Comparison of ENCODE assay signal across 29 mouse cellular contexts in genomic region chr19:34718478-34718877, GRCm38 (mm10). TPM values are rescaled to one million over a fixed set of nuclear protein-coding genes. Genes with fewer than 3 reads are reported as not detected.
DNase-seq lines count a peak whose midpoint lies in the region; ATAC-seq and TF ChIP-seq lines count a peak whose summit lies in the region.
"Had no signal": no experiment of that assay in that cellular context is flagged by ENCODE, and none has a peak within 500 bp of the region (broad histone marks: within the 10 kb centered on the region; RNA-seq: fewer than 3 reads in every experiment).

No protein-coding gene starts in this region.

- no peak overlapping the region for H3K4me3 ChIP-seq in kidney, embryonic 14.5 days (ENCODE audit: low read length)
- no peak overlapping the region for H3K4me3 ChIP-seq in forebrain, postnatal 0 days (ENCODE audit: low read depth, low read length)
- H3K4me3 ChIP-seq: embryonic facial prominence, embryonic 12.5 days; hindbrain, embryonic 10.5 days; hindbrain, embryonic 15.5 days; left cerebral cortex, adult 2 months; limb, embryonic 13.5 days; lung, embryonic 15.5 days; midbrain, embryonic 12.5 days; myocyte; neural tube, embryonic 13.5 days had no signal

- 54% methylated on average over 2 of the region's 2 CpGs for WGBS in kidney, embryonic 14.5 days
- WGBS in forebrain, postnatal 0 days, result 44% methylated on average over 2 of the region's 2 CpGs

- no peak overlapping the region for H3K4me2 ChIP-seq in kidney, embryonic 14.5 days (replicated peaks; ENCODE audit: low read depth, low read length)
- no peak overlapping the region for H3K4me2 ChIP-seq in forebrain, postnatal 0 days (ENCODE audit: low read depth)
- H3K4me2 ChIP-seq: embryonic facial prominence, embryonic 12.5 days; hindbrain, embryonic 15.5 days; limb, embryonic 13.5 days; lung, embryonic 15.5 days; midbrain, embryonic 12.5 days; neural tube, embryonic 13.5 days had no signal

- no peaks in the 10 kb centered on the region for H3K4me1 ChIP-seq in kidney, embryonic 14.5 days (ENCODE audit: control insufficient read depth, insufficient read depth, low read length)
- no peaks in the 10 kb centered on the region for H3K4me1 ChIP-seq in forebrain, postnatal 0 days (ENCODE audit: insufficient read depth)
- H3K4me1 ChIP-seq: embryonic facial prominence, embryonic 12.5 days; hindbrain, embryonic 10.5 days; hindbrain, embryonic 15.5 days; midbrain, embryonic 12.5 days; neural tube, embryonic 13.5 days had no signal

- in situ Hi-C loops in Patski (cut with MboI; ENCODE audit: low pct_unique_long_range_greater_than_20kb), result no loop called here

- no peaks in the 10 kb centered on the region for H3K9me3 ChIP-seq in kidney, embryonic 14.5 days (ENCODE audit: control insufficient read depth, low read length)
- no peaks in the 10 kb centered on the region for H3K9me3 ChIP-seq in forebrain, postnatal 0 days (ENCODE audit: low read length)
- H3K9me3 ChIP-seq: embryonic facial prominence, embryonic 12.5 days; hindbrain, embryonic 10.5 days; hindbrain, embryonic 15.5 days; limb, embryonic 13.5 days; lung, embryonic 15.5 days; midbrain, embryonic 12.5 days; neural tube, embryonic 13.5 days had no signal

- no peak overlapping the region for H3K9ac ChIP-seq in kidney, embryonic 14.5 days (ENCODE audit: low read depth, low read length)
- no peak overlapping the region for H3K9ac ChIP-seq in forebrain, postnatal 0 days
- H3K9ac ChIP-seq: embryonic facial prominence, embryonic 12.5 days; hindbrain, embryonic 15.5 days; limb, embryonic 13.5 days; liver, embryonic 14.5 days; lung, embryonic 15.5 days; midbrain, embryonic 12.5 days; neural tube, embryonic 13.5 days had no signal

- no peak overlapping the region for H3K27ac ChIP-seq in kidney, embryonic 14.5 days (ENCODE audit: low read depth, low read length)
- no peak overlapping the region for H3K27ac ChIP-seq in forebrain, postnatal 0 days (ENCODE audit: low read depth, low read length)
- H3K27ac ChIP-seq: embryonic facial prominence, embryonic 12.5 days; hindbrain, embryonic 10.5 days; hindbrain, embryonic 15.5 days; left cerebral cortex, adult 2 months; limb, embryonic 13.5 days; liver, embryonic 14.5 days; lung, embryonic 15.5 days; midbrain, embryonic 12.5 days; neural tube, embryonic 13.5 days had no signal

- no peaks in the 10 kb centered on the region for H3K27me3 ChIP-seq in kidney, embryonic 14.5 days (ENCODE audit: control insufficient read depth, insufficient read depth, low read length)
- no peaks in the 10 kb centered on the region for H3K27me3 ChIP-seq in Patski
- no peaks in the 10 kb centered on the region for H3K27me3 ChIP-seq in forebrain, postnatal 0 days (ENCODE audit: insufficient read depth, low read length)
- H3K27me3 ChIP-seq: embryonic facial prominence, embryonic 12.5 days; hindbrain, embryonic 15.5 days; limb, embryonic 13.5 days; lung, embryonic 15.5 days; midbrain, embryonic 12.5 days; neural tube, embryonic 13.5 days had no signal

- no peaks in the 10 kb centered on the region for H3K36me3 ChIP-seq in kidney, embryonic 14.5 days (ENCODE audit: control insufficient read depth, insufficient read depth, low read length)
- H3K36me3 ChIP-seq in forebrain, postnatal 0 days (ENCODE audit: insufficient read depth), result no peaks in the 10 kb centered on the region
- H3K36me3 ChIP-seq: embryonic facial prominence, embryonic 12.5 days; hindbrain, embryonic 10.5 days; hindbrain, embryonic 15.5 days; limb, embryonic 13.5 days; lung, embryonic 15.5 days; midbrain, embryonic 12.5 days; neural tube, embryonic 13.5 days had no signal

- CTCF ChIA-PET in Patski (lab: Charles Lee), result interaction anchor here (0.9 to 2.0 kb wide), 3 partner anchors 9 to 33 kb away, joined by 3 to 5 read pairs (median 4); no protein-coding TSS in a partner anchor

- POLR2A ChIA-PET in Patski (lab: Charles Lee), result no interaction called here

- no peak for TF ChIP-seq CTCF in Patski (IDR thresholded peaks at IDR 0.05)
- no peak for TF ChIP-seq CTCF in forebrain, postnatal 0 days (IDR thresholded peaks at IDR 0.05; ENCODE audit: low read depth)

- ATAC-seq in kidney, embryonic 14.5 days (ENCODE audit: low FRiP score, low TSS enrichment), result no peak
- ATAC-seq in Patski, result peak; percentile 58
- ATAC-seq in forebrain, postnatal 0 days, result no peak
- ATAC-seq: activated CD4-positive, CD25-positive, alpha-beta regulatory T cell, adult 4 months; CD4-positive, CD25-positive, alpha-beta regulatory T cell, adult 4 months; forebrain, embryonic 14.5 days; inflammation-experienced regulatory T-cells, adult 6 months had no signal

- DNase-seq in kidney, adult 18-20 months, result peak; percentile 50
- no peak for DNase-seq in Patski (ENCODE audit: low read depth, low spot score)
- DNase-seq in kidney, adult 8-10 months, result peak; percentile 52 to 74
- peak; percentile 27 for DNase-seq in kidney, postnatal 10 days
- DNase-seq in left cerebral cortex, postnatal 14 days (ENCODE audit: low spot score in 2 of 2), result no peak
- no peak for DNase-seq in forebrain, postnatal 0 days
- no peak for DNase-seq in cerebellum, postnatal 25 days
- DNase-seq: adrenal gland, postnatal 10 days; cerebellum, adult 11 months; cerebellum, adult 9-10 months; embryo, embryonic 11 days; heart, postnatal 14 days; lung, postnatal 36 days had no signal

- intact Hi-C loops in left cerebral cortex, postnatal 14 days (cut with DNase I), result no loop called here

RNA-seq across cellular contexts. Expression of gene Slc16a12, which starts 28.6 kb away (rescaled TPM):
- 2.7 and 7.4 TPM in 2 replicates for polyA plus RNA-seq in kidney, embryonic 14.5 days (2014; fragmentation: Nextera tagmentation; extraction: Ambion mirVana)
- polyA plus RNA-seq in Patski (2021), result 0.19 TPM
- 1 to 10 TPM; 2.1 to 5.4 TPM for total RNA-seq in left cerebral cortex, postnatal 14 days (2021)
- 1.8 and 3.1 TPM in 2 replicates for total RNA-seq in forebrain, postnatal 0 days (2014; rRNA removed)
- 1.4 and 2.8 TPM in 2 replicates for polyA plus RNA-seq in forebrain, postnatal 0 days (2015; fragmentation: Nextera tagmentation; extraction: Ambion mirVana)
- total RNA-seq: megakaryocyte, adult 5-6 weeks had no signal
- polyA plus RNA-seq: activated CD4-positive, CD25-positive, alpha-beta regulatory T cell, adult 4 months; CD4-positive, CD25-positive, alpha-beta regulatory T cell, adult 4 months had no signal

Comparison
In these comparisons a context has a peak if more than half of its experiments do, and no peak if none do; other contexts are left out.
1. DNase-seq: peak in kidney, adult 18-20 months (single experiment), kidney, adult 8-10 months (2 of 2) and kidney, postnatal 10 days (single experiment); none in Patski (single experiment), left cerebral cortex, postnatal 14 days (0 of 2), forebrain, postnatal 0 days (single experiment) and cerebellum, postnatal 25 days (0 of 2).